Mouse (Mus musculus): Measurements from ENCODE around the gene Usp17lb.

DNA sequence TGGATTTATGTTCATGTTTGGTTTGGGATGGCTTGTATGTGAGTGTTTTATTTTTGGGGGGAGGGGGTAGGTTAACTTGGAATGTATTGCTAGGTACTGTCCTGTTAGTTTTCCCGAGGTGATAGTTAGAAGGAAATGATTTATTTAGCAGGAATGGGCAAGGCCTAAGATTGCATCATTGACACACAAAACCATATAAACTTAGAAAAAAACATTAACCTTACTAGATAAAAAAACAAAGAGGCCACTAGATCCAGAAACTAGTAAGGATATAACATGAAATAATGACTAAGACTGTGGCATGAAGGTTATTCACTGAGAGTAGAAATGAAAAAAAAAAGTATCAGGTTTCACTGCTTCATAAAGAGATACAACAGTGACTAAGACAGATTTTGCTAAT lies 15.3 kb upstream of the Usp17lb start:
- TF ChIP-seq POLR2A (IDR thresholded peaks at IDR 0.05; ENCODE audit: borderline replicate concordance, extremely low read depth, low read depth, low read length) = no peak
- no peak for TF ChIP-seq CTCF (IDR thresholded peaks at IDR 0.05; ENCODE audit: insufficient read depth, low read length)
